Comparison of ENCODE assay signal across 8 mouse cellular contexts in genomic region chr8:116731976-116732683, GRCm38 (mm10). TPM values are rescaled to one million over a fixed set of nuclear protein-coding genes. Genes with fewer than 3 reads are reported as not detected.
A peak's percentile ranks its signal among the peaks of the same experiment; 100 is the strongest.
DNase-seq lines count a peak whose midpoint lies in the region; ATAC-seq and TF ChIP-seq lines count a peak whose summit lies in the region.

No protein-coding gene starts in this region.

- DNase-seq in right cerebral cortex, postnatal 4 days = peak; percentile 17
- no peak for DNase-seq in right cerebral cortex, postnatal 25 days
- DNase-seq in cerebellum, adult 11 months = peak; percentile 40
- DNase-seq in kidney, adult 2 months = peak; percentile 63
- DNase-seq in Muller cell, postnatal 12 days (ENCODE audit: inconsistent ontology term) = no peak

- 1% methylated on average over 41 of the region's 46 CpGs for WGBS in forebrain, embryonic 16.5 days
- WGBS in kidney, adult 2 months = 2% methylated on average over 38 of the region's 46 CpGs
- 1% methylated on average over 26 of the region's 46 CpGs for WGBS in lung, embryonic 15.5 days
- WGBS in neural tube, embryonic 15.5 days = 1% methylated on average over 31 of the region's 46 CpGs

- no peaks in the 10 kb centered on the region for H3K27me3 ChIP-seq in forebrain, embryonic 16.5 days (replicated peaks; ENCODE audit: control insufficient read depth, insufficient read depth, low read length)
- no peaks in the 10 kb centered on the region for H3K27me3 ChIP-seq in kidney, adult 2 months (replicated peaks; ENCODE audit: control insufficient read depth, insufficient read depth, low read length)
- H3K27me3 ChIP-seq in lung, embryonic 15.5 days = peaks cover 15% of the 10 kb centered on the region
- H3K27me3 ChIP-seq in neural tube, embryonic 15.5 days (replicated peaks) = peaks cover 8% of the 10 kb centered on the region

- peak; percentile 75 for ATAC-seq in forebrain, embryonic 16.5 days
- peak; percentile 78; the same call in 1 of the 2 replicates for ATAC-seq in lung, embryonic 15.5 days (ENCODE audit: borderline replicate concordance, extremely low read depth, low FRiP score, low TSS enrichment)
- ATAC-seq in neural tube, embryonic 15.5 days (ENCODE audit: low FRiP score) = peak; percentile 73

- H3K9me3 ChIP-seq in forebrain, embryonic 16.5 days (ENCODE audit: control insufficient read depth, low read length) = peaks cover 2% of the 10 kb centered on the region; the same call in 1 of the 2 replicates
- no peaks in the 10 kb centered on the region for H3K9me3 ChIP-seq in lung, embryonic 15.5 days
- H3K9me3 ChIP-seq in neural tube, embryonic 15.5 days (replicated peaks) = no peaks in the 10 kb centered on the region

- H3K9ac ChIP-seq in forebrain, embryonic 16.5 days (replicated peaks; ENCODE audit: low read depth, low read length) = peak overlapping the region; percentile 86
- H3K9ac ChIP-seq in lung, embryonic 15.5 days = peak overlapping the region; percentile 78
- H3K9ac ChIP-seq in neural tube, embryonic 15.5 days (replicated peaks) = peak overlapping the region; percentile 80

- H3K36me3 ChIP-seq in forebrain, embryonic 16.5 days (ENCODE audit: control insufficient read depth, insufficient read depth) = no peaks in the 10 kb centered on the region; the same call in 1 of the 2 replicates
- no peaks in the 10 kb centered on the region for H3K36me3 ChIP-seq in kidney, adult 2 months (ENCODE audit: control insufficient read depth, insufficient read depth, low read length)
- H3K36me3 ChIP-seq in lung, embryonic 15.5 days = 0 out of 2 replicates have a peak, but pooled peaks cover 2% of the 10 kb centered on the region
- peaks cover 8% of the 10 kb centered on the region for H3K36me3 ChIP-seq in neural tube, embryonic 15.5 days

- H3K4me3 ChIP-seq in forebrain, embryonic 16.5 days (replicated peaks; ENCODE audit: low read length) = peak overlapping the region; percentile 82
- peak overlapping the region; percentile 64 for H3K4me3 ChIP-seq in kidney, adult 2 months (ENCODE audit: insufficient read depth, low read depth, low read length)
- H3K4me3 ChIP-seq in lung, embryonic 15.5 days = peak overlapping the region; percentile 90
- peak overlapping the region; percentile 84 for H3K4me3 ChIP-seq in neural tube, embryonic 15.5 days (replicated peaks)

- TF ChIP-seq POLR2A in kidney, adult 2 months (IDR thresholded peaks at IDR 0.05; ENCODE audit: low read depth, low read length) = no peak

- H3K4me1 ChIP-seq in forebrain, embryonic 16.5 days (replicated peaks; ENCODE audit: control insufficient read depth, insufficient read depth, low read length) = peaks cover 7% of the 10 kb centered on the region
- H3K4me1 ChIP-seq in kidney, adult 2 months (ENCODE audit: control insufficient read depth, insufficient read depth, low read length) = no peaks in the 10 kb centered on the region
- H3K4me1 ChIP-seq in lung, embryonic 15.5 days = peaks cover 14% of the 10 kb centered on the region
- H3K4me1 ChIP-seq in neural tube, embryonic 15.5 days = peaks cover 11% of the 10 kb centered on the region

- peak overlapping the region; percentile 78 for H3K27ac ChIP-seq in forebrain, embryonic 16.5 days (ENCODE audit: low read length)
- H3K27ac ChIP-seq in kidney, adult 2 months (ENCODE audit: insufficient read depth, low read depth, low read length) = no peak overlapping the region
- peak overlapping the region; percentile 84 for H3K27ac ChIP-seq in lung, embryonic 15.5 days
- peak overlapping the region; percentile 92 for H3K27ac ChIP-seq in neural tube, embryonic 15.5 days (replicated peaks)

- TF ChIP-seq CTCF in kidney, adult 2 months (conservative IDR thresholded peaks at IDR 0.05; ENCODE audit: insufficient read depth, insufficient read length, low read depth, low read length) = no peak

- H3K4me2 ChIP-seq in forebrain, embryonic 16.5 days (ENCODE audit: low read length) = peak overlapping the region; percentile 84
- H3K4me2 ChIP-seq in lung, embryonic 15.5 days = peak overlapping the region; percentile 87
- H3K4me2 ChIP-seq in neural tube, embryonic 15.5 days = peak overlapping the region; percentile 90

RNA-seq across cellular contexts. Expression of gene Cdyl2, which starts 0.7 kb away (rescaled TPM):
- 8.6 and 8.9 TPM in 2 replicates for polyA plus RNA-seq in forebrain, embryonic 16.5 days (2015; fragmentation: Nextera tagmentation; extraction: Ambion mirVana)
- 2.0 and 2.4 TPM in 2 replicates for polyA plus RNA-seq in kidney, adult 2 months (2012; rRNA removed)
- 6.9 and 7.2 TPM in 2 replicates for polyA plus RNA-seq in lung, embryonic 15.5 days (2015; fragmentation: Nextera tagmentation; extraction: Ambion mirVana)
- polyA plus RNA-seq in neural tube, embryonic 15.5 days (2015; fragmentation: Nextera tagmentation; extraction: Ambion mirVana) = 10.6 and 11.3 TPM in 2 replicates

Comparison
In these comparisons a context has a peak if more than half of its experiments do, and no peak if none do; other contexts are left out.
1. DNase-seq: peak in right cerebral cortex, postnatal 4 days (single experiment), cerebellum, adult 11 months (single experiment) and kidney, adult 2 months (single experiment); none in right cerebral cortex, postnatal 25 days (single experiment) and Muller cell, postnatal 12 days (single experiment).
2. Peak in every context shown above with its lines, with median percentiles within 50 percentile points of each other: ATAC-seq, H3K4me2 ChIP-seq, H3K4me3 ChIP-seq and H3K9ac ChIP-seq.